Mouse (Mus musculus) CH12.LX (cell line): Measurements from ENCODE around the gene Spink4. TPM values are rescaled to one million over a fixed set of nuclear protein-coding genes. Genes with fewer than 3 reads are reported as not detected.

Experiments used
- DNase-seq: peaks from one replicate; pipeline ENCODE4 v3.0.0-alpha.2; 2013; ENCODE audit errors: extremely low read depth
- H3K27ac ChIP-seq: 2 replicates; pipeline ENCODE4 v1.5.1; 2012; ENCODE audit warnings: low read depth, mild to moderate bottlenecking, control low read depth, moderate library complexity; ENCODE audit not compliant: insufficient read depth
- H3K27me3 ChIP-seq: replicated peaks from 2 replicates; pipeline ENCODE3; 2012; ENCODE audit warnings: inconsistent platforms
- H3K36me3 ChIP-seq, 2 experiments: replicated peaks in 1 of 2; 2 replicates each; pipeline versions ENCODE3 to v1.6.1; 2012; ENCODE audit warnings: inconsistent platforms in 1 of 2, low read length in 1 of 2, mild to moderate bottlenecking in 1 of 2, mixed read lengths in 1 of 2, moderate library complexity in 1 of 2; ENCODE audit not compliant: control insufficient read depth in 1 of 2, insufficient read depth in 1 of 2
- H3K4me1 ChIP-seq, 2 experiments: 2 replicates each; pipeline ENCODE4 v1.6.1; 2012; ENCODE audit warnings: inconsistent platforms in 1 of 2, moderate library complexity in 1 of 2; ENCODE audit not compliant: insufficient read depth in 2 of 2, control insufficient read depth in 1 of 2
- H3K4me2 ChIP-seq: 2 replicates; pipeline ENCODE4 v1.6.1; 2012; ENCODE audit warnings: low read depth, mild to moderate bottlenecking, control low read depth; ENCODE audit not compliant: poor library complexity, insufficient read depth, severe bottlenecking
- H3K4me3 ChIP-seq, 3 experiments: fragments of 150-350 bp in 1 of 3; sonication (generic) in 1 of 3; replicated peaks in 1 of 3; 2 replicates each; pipeline versions ENCODE3 to v1.5.1; 2011 to 2012; ENCODE audit warnings: low read depth in 2 of 3, low read length in 2 of 3, mild to moderate bottlenecking in 2 of 3, moderate library complexity in 2 of 3, control low read depth in 1 of 3, improper control_type of control experiment in 1 of 3, inconsistent platforms in 1 of 3, mixed read lengths in 1 of 3; ENCODE audit not compliant: poor library complexity in 1 of 3
- H3K79me2 ChIP-seq: replicated peaks from 2 replicates; pipeline ENCODE4 v1.6.1; 2012; ENCODE audit warnings: mild to moderate bottlenecking, moderate library complexity; ENCODE audit not compliant: control insufficient read depth, poor library complexity, insufficient read depth, severe bottlenecking; ENCODE audit errors: extremely low read depth
- H3K9ac ChIP-seq: 2 replicates; pipeline ENCODE4 v1.6.1; 2012; ENCODE audit warnings: low read depth, mild to moderate bottlenecking, control low read depth, moderate library complexity; ENCODE audit not compliant: insufficient read depth
- H3K9me3 ChIP-seq: replicated peaks from 2 replicates; pipeline ENCODE3; 2012; ENCODE audit warnings: low read length, inconsistent platforms, mixed read lengths
- BHLHE40 ChIP-seq: IDR thresholded peaks from 2 replicates; pipeline ENCODE4 v1.6.1; 2011; ENCODE audit warnings: mild to moderate bottlenecking, low read depth, low read length, improper control_type of control experiment
- CHD1 ChIP-seq: IDR thresholded peaks from 2 replicates; pipeline ENCODE4 v1.6.1; 2012; ENCODE audit warnings: low read depth, low read length, improper control_type of control experiment, inconsistent platforms
- ELF1 ChIP-seq: IDR thresholded peaks from 2 replicates; pipeline ENCODE4 v1.6.1; 2014; ENCODE audit warnings: low read depth, mild to moderate bottlenecking, inconsistent platforms, low read length, improper control_type of control experiment
- ETS1 ChIP-seq: conservative IDR thresholded peaks from 2 replicates; pipeline ENCODE4 v1.6.1; 2012; ENCODE audit warnings: low read depth, mild to moderate bottlenecking, inconsistent platforms, low read length, improper control_type of control experiment, moderate library complexity
- GABPA ChIP-seq: IDR thresholded peaks from 2 replicates; pipeline ENCODE4 v1.6.1; 2012; ENCODE audit warnings: low read depth, low read length, improper control_type of control experiment, inconsistent platforms; ENCODE audit not compliant: insufficient replicate concordance
- HCFC1 ChIP-seq: IDR thresholded peaks from 2 replicates; pipeline ENCODE4 v1.6.1; 2012; ENCODE audit warnings: low read depth, mild to moderate bottlenecking, inconsistent platforms, low read length, improper control_type of control experiment
- KAT2A ChIP-seq: IDR thresholded peaks from 2 replicates; pipeline ENCODE4 v1.6.1; 2012; ENCODE audit warnings: low read length, improper control_type of control experiment, inconsistent platforms; ENCODE audit not compliant: insufficient replicate concordance
- MAX ChIP-seq: IDR thresholded peaks from 2 replicates; pipeline ENCODE4 v1.6.1; 2011; ENCODE audit warnings: low read length, improper control_type of control experiment
- MAZ ChIP-seq: IDR thresholded peaks from 2 replicates; pipeline ENCODE4 v1.6.1; 2012; ENCODE audit warnings: low read depth, mild to moderate bottlenecking, inconsistent platforms, low read length, improper control_type of control experiment, moderate library complexity
- MXI1 ChIP-seq: IDR thresholded peaks from 2 replicates; pipeline ENCODE4 v1.6.1; 2011; ENCODE audit warnings: mild to moderate bottlenecking, low read depth, low read length, improper control_type of control experiment
- NELFE ChIP-seq: IDR thresholded peaks from 2 replicates; pipeline ENCODE4 v1.6.1; 2011; ENCODE audit warnings: low read depth, low read length, improper control_type of control experiment
- PAX5 ChIP-seq: IDR thresholded peaks from 2 replicates; pipeline ENCODE4 v1.6.1; 2012; ENCODE audit warnings: low read length, inconsistent platforms, mixed read lengths
- POLR2A ChIP-seq: IDR thresholded peaks from 2 replicates; pipeline ENCODE4 v1.6.1; 2011; ENCODE audit warnings: low read depth, mild to moderate bottlenecking, improper control_type of control experiment, low read length
- POLR2AphosphoS2 ChIP-seq: IDR thresholded peaks from 2 replicates; pipeline ENCODE4 v1.6.1; 2011; ENCODE audit warnings: low read depth, low read length, improper control_type of control experiment
- RAD21 ChIP-seq: IDR thresholded peaks from 2 replicates; pipeline ENCODE4 v1.6.1; 2011; ENCODE audit warnings: low read depth, mild to moderate bottlenecking, low read length, improper control_type of control experiment, moderate library complexity
- SIN3A ChIP-seq: IDR thresholded peaks from 2 replicates; pipeline ENCODE4 v1.6.1; 2012; ENCODE audit warnings: low read length, improper control_type of control experiment, inconsistent platforms
- SMC3 ChIP-seq: IDR thresholded peaks from 2 replicates; pipeline ENCODE4 v1.6.1; 2011; ENCODE audit warnings: low read depth, low read length, improper control_type of control experiment
- TBP ChIP-seq: conservative IDR thresholded peaks from 2 replicates; pipeline ENCODE4 v1.6.1; 2011; ENCODE audit warnings: low read depth, low read length, improper control_type of control experiment
- TCF12 ChIP-seq: IDR thresholded peaks from 2 replicates; pipeline ENCODE4 v1.6.1; 2014; ENCODE audit warnings: low read depth, mild to moderate bottlenecking, inconsistent platforms, low read length, improper control_type of control experiment
- USF1 ChIP-seq: IDR thresholded peaks from 2 replicates; pipeline ENCODE4 v1.6.1; 2014; ENCODE audit warnings: low read depth, mild to moderate bottlenecking, inconsistent platforms, low read length, improper control_type of control experiment
- ZNF384 ChIP-seq: IDR thresholded peaks from 2 replicates; pipeline ENCODE4 v1.6.1; 2012; ENCODE audit warnings: low read depth, low read length, improper control_type of control experiment, inconsistent platforms
- dilution Hi-C: fragments of 300-500 bp; cut with MboI; formaldehyde crosslinking; loops from 2 replicates; pipeline ENCODE4 v1.14.3; 2020; ENCODE audit warnings: low sequenced_read_pairs; ENCODE audit not compliant: extremely low pct_unique_long_range_greater_than_20kb, extremely low pct_ligation_motif_present
- in situ Hi-C: fragments of 300-500 bp; cut with MboI; formaldehyde crosslinking; loops from 3 replicates; pipeline ENCODE4 v1.14.3; 2019; ENCODE audit warnings: low sequenced_read_pairs, low pct_ligation_motif_present, low pct_unique_long_range_greater_than_20kb, mixed read lengths
- polyA plus RNA-seq: library from polyadenylated mRNA; unstranded; fragments of >175 nt; gene quantifications from 2 replicates; pipeline ENCODE4 v1.2.1, GENCODE M21; 2012; ENCODE audit warnings: low read depth; ENCODE audit not compliant: insufficient read length
- total RNA-seq, 2 experiments: library from RNA; depleted of rRNA; stranded (reverse); fragments of 300-350 nt in 1 of 2; fragments of >200 nt in 1 of 2; gene quantifications; 2 replicates each; pipeline ENCODE4 v1.2.3; 2012 to 2014

Spink4 gene
- total and polyA plus RNA-seq, 3 experiments: not detected

GRCm38 (mm10) chr4:40885166-40885525, 34.7 kb upstream of the Spink4 start:
- Histone ChIP-seq H3K9ac (no peak overlapping the region), H3K4me3 (no peak overlapping the region), H3K36me3 (no peaks in the 10 kb centered on the region), H3K79me2 (no peaks in the 10 kb centered on the region), H3K27ac (no peak overlapping the region), H3K9me3 (no peaks in the 10 kb centered on the region), H3K4me2 (no peak overlapping the region)
- in situ Hi-C loops: no loop called here
- DNase-seq: no peak
- TF ChIP-seq TBP: no peak
- TF ChIP-seq GABPA: no peak
- TF ChIP-seq MAZ: no peak
- no peak for TF ChIP-seq ELF1
- TF ChIP-seq MAX: no peak
- no peak for TF ChIP-seq HCFC1
- no peak for TF ChIP-seq USF1
- TF ChIP-seq ZNF384: no peak
- no peak for TF ChIP-seq BHLHE40
- TF ChIP-seq POLR2A: no peak
- no peak for TF ChIP-seq CHD1
- TF ChIP-seq, all 38 proteins: peak for 0
- Histone ChIP-seq H3K27me3 (no peaks in the 10 kb centered on the region), H3K4me1 (peaks cover 7 to 17% of the 10 kb centered on the region in 2 experiments; a peak in 3 of 4 replicates)
- dilution Hi-C loops: no loop called here

DNA sequence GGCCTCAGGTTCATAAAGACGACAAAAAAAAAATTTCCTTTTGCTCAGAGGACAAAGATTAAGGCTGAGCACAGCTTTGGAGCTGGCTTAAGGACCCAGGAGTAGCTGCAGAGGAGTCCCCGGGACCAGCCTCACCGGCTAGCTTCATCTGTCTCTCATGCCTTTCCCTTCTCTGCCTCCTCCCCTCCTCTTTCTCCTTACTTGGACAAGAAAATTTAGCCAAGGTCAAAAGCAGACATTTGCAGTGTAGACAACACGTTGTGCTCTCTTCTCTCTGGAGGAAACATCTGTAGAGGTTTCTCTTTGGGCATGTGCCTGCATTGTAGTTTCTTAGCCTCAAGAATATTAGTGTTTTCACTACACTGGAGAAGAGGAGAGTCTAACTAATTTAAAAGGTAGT, 34.0 kb upstream of the Spink4 start:
- H3K9ac ChIP-seq: no peak overlapping the region
- in situ Hi-C loops: no loop called here
- TF ChIP-seq MAX (no peak), POLR2AphosphoS2 (no peak), HCFC1 (no peak), PAX5 (no peak), RAD21 (no peak), ETS1 (no peak), MAZ (no peak), CHD1 (no peak), TCF12 (no peak), NELFE (no peak), SMC3 (no peak), SIN3A (no peak), MXI1 (no peak), KAT2A (no peak)
- TF ChIP-seq, all 38 proteins: peak for 0
- dilution Hi-C loops: no loop called here
- H3K4me3 ChIP-seq: no peak overlapping the region
- H3K4me1 ChIP-seq: peaks cover 7 to 17% of the 10 kb centered on the region in 2 experiments; a peak in 3 of 4 replicates
- H3K27me3 ChIP-seq: no peaks in the 10 kb centered on the region
- no peak overlapping the region for H3K4me2 ChIP-seq
- H3K9me3 ChIP-seq: no peaks in the 10 kb centered on the region
- H3K36me3 ChIP-seq: no peaks in the 10 kb centered on the region
- no peaks in the 10 kb centered on the region for H3K79me2 ChIP-seq
- no peak for DNase-seq
- H3K27ac ChIP-seq: no peak overlapping the region
